Mouse (Mus musculus): ENCODE results near the gene Syvn1. TPM values are rescaled to one million over a fixed set of nuclear protein-coding genes. Genes with fewer than 3 reads are reported as not detected.
"Not testable (repeated sequence)": the region's sequence is repeated elsewhere in the genome, so short reads cannot be mapped to it uniquely, and the experiment has no call there.

The Syvn1 gene
- total RNA-seq, 2 experiments from 2014 or later, result 20.6 to 22.4 TPM

GRCm38 (mm10) chr19:6037695-6038094, 8.7 kb upstream of the Syvn1 start:
- DNase-seq (ENCODE audit: low spot score), result no peak
- intact Hi-C loops (cut with DNase I), result no loop called here

DNA sequence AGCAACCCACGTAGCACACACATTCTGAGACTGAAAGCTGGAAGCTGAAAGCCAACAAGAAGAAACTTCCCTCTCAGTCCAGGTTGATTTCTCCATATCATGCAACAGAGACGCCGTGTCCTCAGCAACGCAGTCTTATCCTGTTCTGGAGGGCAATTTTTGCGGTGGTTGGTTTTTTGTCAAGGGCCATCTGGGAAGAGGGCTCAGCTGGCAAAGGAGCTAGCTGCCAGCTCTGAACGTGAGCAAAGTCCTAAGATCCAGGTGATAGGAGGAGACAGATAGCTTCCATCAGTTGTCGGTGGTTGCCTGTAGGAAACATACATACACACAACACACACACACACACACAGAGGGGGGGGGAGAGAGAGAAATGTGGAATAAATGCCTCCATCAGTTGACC, 8.1 kb upstream of the Syvn1 start:
- intact Hi-C loops (cut with DNase I), result no loop called here
- no peak for DNase-seq (ENCODE audit: low spot score)

DNA sequence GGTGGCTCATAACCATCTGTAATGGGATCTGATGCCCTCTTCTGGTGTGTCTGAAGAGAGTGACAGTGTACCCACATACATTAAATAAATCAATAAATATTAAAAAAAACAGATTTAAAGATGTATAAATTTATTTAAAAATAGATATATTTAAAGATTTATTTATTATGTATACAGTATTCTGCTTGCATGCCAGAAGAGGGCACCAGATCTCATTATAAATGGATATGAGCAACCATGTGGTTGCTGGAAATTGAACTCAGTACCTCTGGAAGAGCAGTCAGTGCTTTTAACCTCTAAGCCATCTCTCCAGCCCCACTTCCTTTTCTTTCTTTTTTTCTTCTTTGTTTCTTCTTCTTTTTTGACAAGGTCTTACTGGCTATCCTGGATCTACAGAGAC, 6.4 kb upstream of the Syvn1 start:
- DNase-seq (ENCODE audit: low spot score), result no peak
- intact Hi-C loops (cut with DNase I), result loop anchor here (5.0 kb wide), 1 partner anchor 118 kb away; the partner anchor contains the start of gene Cdc42ep2

GRCm38 (mm10) chr19:6042293-6042692, 4.1 kb upstream of the Syvn1 start:
- intact Hi-C loops (cut with DNase I), result loop anchor here (5.0 kb wide), 1 partner anchor 120 kb away; the partner anchor contains the start of gene Cdc42ep2
- DNase-seq (ENCODE audit: low spot score), result no peak

- intact Hi-C loops (cut with DNase I), result loop anchor here (2.0 to 5.0 kb wide), 2 partner anchors 25 to 122 kb away; partner anchors contain the start of gene Cdc42ep2
- not testable (repeated sequence) for DNase-seq (ENCODE audit: low spot score)
Observed at GRCm38 (mm10) chr19:6044102-6044501, 2.3 kb upstream of the Syvn1 start.

DNA sequence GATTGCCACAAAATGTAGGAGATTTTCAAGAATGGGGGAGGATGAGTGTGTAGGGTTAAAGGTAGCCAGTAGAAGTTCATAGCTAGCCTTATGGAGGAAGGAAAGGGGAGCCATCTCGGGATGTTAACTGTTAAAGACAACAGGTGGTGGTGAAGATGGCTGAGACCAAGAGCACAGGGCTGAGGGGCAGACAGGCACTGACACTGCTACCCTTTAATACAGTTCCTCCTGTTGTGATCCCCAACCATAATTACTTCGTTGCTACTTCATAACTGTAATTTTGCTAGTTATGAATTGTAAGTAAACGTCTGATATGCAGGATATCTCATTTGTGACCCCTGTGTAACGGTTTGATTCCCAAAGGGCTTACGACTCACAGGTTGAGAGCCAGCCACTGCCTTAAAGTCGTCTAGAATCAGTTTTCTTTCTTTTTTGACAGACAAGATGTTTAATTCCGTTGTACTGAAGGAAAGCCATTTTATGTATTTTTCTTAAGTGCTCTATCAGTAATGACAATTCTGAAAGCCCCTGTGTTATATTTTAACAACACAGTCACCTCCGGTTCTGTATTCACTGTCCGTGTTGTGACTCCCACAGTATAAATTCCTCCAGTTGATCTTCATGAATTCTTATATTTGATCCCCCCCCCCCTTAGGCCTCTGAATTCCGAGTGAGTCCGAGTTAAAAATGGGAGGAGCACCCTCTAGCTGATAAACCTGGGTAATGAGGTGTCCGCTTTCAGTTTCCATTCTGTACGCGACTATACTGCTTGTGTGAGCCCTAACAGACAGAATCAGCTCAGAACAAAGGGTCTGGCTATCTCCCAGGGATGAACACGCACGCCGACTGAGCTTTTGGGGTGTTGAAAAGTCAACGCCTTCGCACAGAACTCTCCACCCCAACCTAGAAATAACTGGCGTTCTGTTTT, 746 bp upstream of the Syvn1 start:
- intact Hi-C loops (cut with DNase I), result loop anchor here (2.0 to 5.0 kb wide), 2 partner anchors 27 to 72 kb away; partner anchors contain the start of gene Sac3d1

DNA sequence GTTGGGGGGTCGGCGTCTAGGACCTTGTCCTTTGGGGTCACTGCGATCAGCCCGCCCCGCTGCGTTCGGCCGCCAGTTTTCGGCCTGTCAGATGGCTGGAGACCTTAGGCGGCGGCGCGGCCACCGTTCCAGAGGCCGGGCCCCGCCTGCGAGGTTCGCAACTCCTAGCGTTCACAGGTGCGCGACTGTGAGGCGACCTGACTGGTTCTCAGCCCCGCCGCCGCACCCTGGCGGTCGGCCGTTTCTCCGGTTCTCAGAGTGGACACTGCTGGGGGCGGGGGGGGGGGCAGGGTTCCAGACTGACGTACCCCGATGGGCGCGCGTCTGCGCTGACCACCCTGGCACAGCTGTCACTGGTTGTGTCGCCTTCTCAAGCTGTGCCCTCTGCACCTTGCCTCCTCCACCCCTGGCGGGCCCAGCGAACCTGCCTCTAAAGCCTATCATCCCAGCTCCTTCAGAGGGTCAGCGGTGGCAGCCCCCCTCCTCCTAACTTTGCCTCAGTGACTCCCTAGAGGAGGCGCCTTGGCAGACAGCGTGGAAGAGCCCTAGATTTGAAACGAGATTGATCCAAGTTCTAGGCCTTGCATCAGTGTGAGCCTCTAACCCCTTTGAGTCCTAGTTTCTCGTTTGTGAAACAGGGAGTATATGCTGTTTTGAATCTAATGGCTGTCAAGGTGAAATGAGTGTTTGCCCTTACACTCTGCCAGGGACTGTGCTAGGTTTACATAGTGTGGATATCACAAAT, 950 bp downstream of the Syvn1 start:
- DNase-seq (ENCODE audit: low spot score), result no peak
- intact Hi-C loops (cut with DNase I), result loop anchor here (5.0 kb wide), 1 partner anchor 70 kb away; the partner anchor contains the start of gene Sac3d1

More for the DNA sequence above, 746 bp upstream of the Syvn1 start:
- no peak for DNase-seq (ENCODE audit: low spot score)

GRCm38 (mm10) chr19:6047899-6048166, 1.5 kb downstream of the Syvn1 start:
- no peak for DNase-seq (ENCODE audit: low spot score)
- intact Hi-C loops (cut with DNase I), result loop anchor here (5.0 kb wide), 1 partner anchor 69 kb away; the partner anchor contains the start of gene Sac3d1

DNA sequence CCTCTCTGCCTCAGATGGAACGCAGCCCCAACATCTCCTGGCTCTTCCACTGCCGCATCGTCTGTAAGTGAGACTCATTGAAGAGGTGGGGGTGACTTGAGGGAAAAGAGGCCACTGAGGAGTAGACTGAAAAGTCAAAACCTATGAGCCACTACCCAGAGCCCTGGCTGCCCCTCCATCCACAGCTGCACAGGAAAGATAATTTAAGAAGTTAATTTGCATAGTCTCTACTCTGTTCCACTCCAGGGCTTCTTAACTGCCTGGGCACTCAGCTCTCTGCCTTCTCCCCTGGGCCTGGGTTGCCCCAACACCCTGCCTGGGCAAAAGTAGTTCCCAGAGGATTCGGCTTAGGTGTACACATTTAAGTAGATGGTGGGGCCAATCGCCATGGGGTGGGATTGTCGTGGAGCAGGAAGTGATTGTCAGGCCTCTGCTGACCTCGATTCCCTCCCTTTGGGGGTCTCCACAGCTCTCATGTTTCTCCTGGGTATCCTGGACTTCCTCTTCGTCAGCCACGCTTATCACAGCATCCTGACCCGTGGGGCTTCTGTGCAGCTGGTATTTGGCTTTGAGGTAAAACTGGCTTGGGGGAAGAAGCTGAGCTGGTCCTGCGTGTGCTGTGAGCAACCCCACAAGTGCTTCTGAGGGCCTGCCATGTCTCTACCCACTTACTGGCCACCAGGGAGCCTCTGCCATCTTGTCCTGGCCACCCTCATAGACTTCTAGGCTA, 2.5 kb downstream of the Syvn1 start:
- no peak for DNase-seq (ENCODE audit: low spot score)
- intact Hi-C loops (cut with DNase I), result loop anchor here (5.0 kb wide), 1 partner anchor 68 kb away; the partner anchor contains the start of gene Sac3d1

- intact Hi-C loops (cut with DNase I), result no loop called here
Observed at GRCm38 (mm10) chr19:6052516-6052915, 6.1 kb downstream of the Syvn1 start.

DNA sequence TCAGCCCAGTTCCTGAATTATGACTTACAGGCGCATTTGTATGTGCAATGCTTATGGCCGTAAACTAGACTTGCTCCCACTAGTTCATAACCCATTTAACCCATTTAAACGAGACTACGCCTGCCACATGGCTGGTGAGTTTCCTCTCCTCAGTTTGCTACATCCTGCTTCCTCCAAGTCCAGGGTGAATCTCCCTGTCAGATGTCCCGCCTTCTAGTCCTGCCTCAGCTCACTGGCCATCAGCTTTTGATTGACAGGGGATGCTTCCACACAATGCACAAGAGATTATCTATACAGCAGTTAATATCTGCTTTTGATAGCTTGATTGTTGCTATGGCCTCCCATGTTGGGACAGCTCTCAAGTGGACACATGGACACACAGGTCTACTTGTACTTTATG, 7.9 kb downstream of the Syvn1 start:
- no peak for DNase-seq (ENCODE audit: low spot score)
- intact Hi-C loops (cut with DNase I), result no loop called here

More at GRCm38 (mm10) chr19:6052516-6052915, 6.1 kb downstream of the Syvn1 start:
- DNase-seq (ENCODE audit: low spot score), result no peak

GRCm38 (mm10) chr19:6056696-6057095, 10.3 kb downstream of the Syvn1 start:
- intact Hi-C loops (cut with DNase I), result no loop called here
- DNase-seq (ENCODE audit: low spot score), result no peak

GRCm38 (mm10) chr19:6057313-6058096, 11.1 kb downstream of the Syvn1 start, which contains the start of the genes Mrpl49 and Fau:
TSS of gene Mrpl49 (minus strand) at chr19:6057785.
TSS of gene Fau (plus strand) at chr19:6057844.
- DNase-seq (ENCODE audit: low spot score), result peak; percentile 97
- intact Hi-C loops (cut with DNase I), result loop anchor here (1.0 kb wide), 1 partner anchor 27 kb away; the partner anchor contains the start of genes Cdca5 and Zfpl1

- intact Hi-C loops (cut with DNase I), result loop anchor here (1.0 kb wide), 1 partner anchor 26 kb away; the partner anchor contains the start of genes Cdca5 and Zfpl1
- DNase-seq (ENCODE audit: low spot score), result no peak
Observed at GRCm38 (mm10) chr19:6058513-6058912, 12.1 kb downstream of the Syvn1 start.

DNA sequence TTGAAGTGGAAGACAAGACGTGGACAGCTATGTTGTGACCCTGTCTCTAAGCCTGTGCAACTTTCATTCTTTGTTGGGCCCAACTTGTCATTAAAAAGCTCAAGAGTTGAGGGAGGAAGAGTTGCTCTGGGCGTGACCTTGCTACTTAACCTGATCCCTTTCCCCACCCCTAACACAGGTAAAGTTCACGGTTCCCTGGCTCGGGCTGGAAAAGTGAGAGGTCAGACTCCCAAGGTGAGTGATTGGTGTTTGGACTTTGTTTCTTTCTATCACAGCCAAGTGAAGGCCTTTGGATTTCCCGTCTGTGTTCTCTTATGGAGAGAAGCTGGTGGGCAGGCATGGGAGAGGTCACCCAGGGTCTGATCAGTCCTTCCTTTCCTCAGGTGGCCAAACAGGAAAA, 12.6 kb downstream of the Syvn1 start:
- intact Hi-C loops (cut with DNase I), result loop anchor here (1.0 kb wide), 1 partner anchor 25 kb away; the partner anchor contains the start of genes Cdca5 and Zfpl1
- DNase-seq (ENCODE audit: low spot score), result no peak

GRCm38 (mm10) chr19:6061021-6061533, 14.7 kb downstream of the Syvn1 start, which contains the start of gene Znhit2:
TSS of gene Znhit2 (plus strand) at chr19:6061192.
- DNase-seq (ENCODE audit: low spot score), result peak; percentile 89
- intact Hi-C loops (cut with DNase I), result no loop called here

DNA sequence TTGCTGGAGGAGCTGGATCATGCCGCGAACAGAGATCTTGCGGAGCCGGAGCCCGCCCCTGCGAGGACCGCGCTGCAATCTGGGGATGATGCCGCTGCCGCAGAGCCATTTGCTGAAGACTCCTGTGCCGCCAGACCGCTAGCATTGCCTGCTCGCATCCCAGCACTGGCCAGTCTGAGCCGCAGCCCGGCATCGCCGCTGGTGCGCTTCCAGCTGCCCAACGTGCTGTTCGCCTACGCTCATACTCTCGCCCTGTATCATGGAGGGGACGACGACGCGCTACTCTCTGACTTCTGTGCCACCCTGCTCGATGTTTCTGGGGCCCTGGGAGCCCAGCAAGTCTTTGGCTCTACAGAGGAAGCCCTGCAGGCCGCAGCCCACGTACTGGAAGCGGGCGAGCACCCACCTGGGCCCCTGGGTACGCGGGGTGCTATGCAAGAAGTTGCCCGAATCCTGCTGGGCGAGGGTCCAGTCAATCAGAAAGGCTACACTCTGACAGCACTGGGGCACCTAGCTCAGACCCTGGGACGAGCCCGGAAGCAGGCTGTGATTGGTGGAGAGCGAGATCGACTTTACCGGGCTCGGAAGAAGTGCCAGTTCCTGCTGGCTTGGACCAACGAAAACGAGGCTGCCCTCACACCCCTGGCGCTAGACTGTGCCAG, 15.4 kb downstream of the Syvn1 start:
- DNase-seq (ENCODE audit: low spot score), result no peak
- intact Hi-C loops (cut with DNase I), result no loop called here

DNA sequence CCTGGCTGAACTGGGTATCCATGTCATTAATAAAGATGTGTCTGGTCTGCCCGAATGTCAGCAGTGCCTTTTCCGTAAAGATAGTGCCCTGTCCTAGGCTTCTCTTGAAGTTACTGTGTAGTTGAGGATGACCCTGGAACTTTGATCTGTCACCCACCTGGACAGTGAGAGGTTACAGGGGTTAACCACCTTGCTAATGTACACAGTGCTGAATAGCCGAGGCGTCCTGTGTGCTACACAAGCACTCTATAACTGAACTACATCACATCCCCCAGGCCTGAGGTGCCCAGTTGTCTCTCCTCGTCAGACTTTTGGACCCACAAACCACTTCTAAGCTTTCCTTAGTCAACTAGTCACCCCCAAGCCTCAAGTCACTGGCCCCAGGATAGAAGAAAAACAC, 16.0 kb downstream of the Syvn1 start:
- no peak for DNase-seq (ENCODE audit: low spot score)
- intact Hi-C loops (cut with DNase I), result no loop called here
